Mouse (Mus musculus) adrenal gland, adult 2 months (tissue): ENCODE results near the gene Olfr739. TPM values are rescaled to one million over a fixed set of nuclear protein-coding genes. Genes with fewer than 3 reads are reported as not detected.

Experiments used
- DNase-seq: peaks from one replicate; pipeline ENCODE4 v3.0.0; 2021
- long read RNA-seq: library from polyadenylated mRNA; stranded (forward); transcript quantifications from one replicate; pipeline ENCODE4 v2.0.0, GENCODE M21; 2021
- polyA plus RNA-seq: library from polyadenylated mRNA; depleted of rRNA; stranded (reverse); fragments of >200 nt; gene quantifications from 2 replicates; pipeline ENCODE4 v1.2.3, GENCODE M21; 2012; rRNA removed
- total RNA-seq, 2 experiments: library from RNA; stranded (reverse); gene quantifications; 2 replicates each; pipeline ENCODE4 v1.2.3; 2021

Gene Olfr739
- total RNA-seq = not detected
- polyA plus RNA-seq = not detected in 2 replicates
- long read RNA-seq = 0 reads

- DNase-seq = no peak
Measured at GRCm38 (mm10) chr14:50418326-50418725, at the start of gene Olfr739. Gene Olfr739 (plus strand): TSS chr14:50418626.

DNA sequence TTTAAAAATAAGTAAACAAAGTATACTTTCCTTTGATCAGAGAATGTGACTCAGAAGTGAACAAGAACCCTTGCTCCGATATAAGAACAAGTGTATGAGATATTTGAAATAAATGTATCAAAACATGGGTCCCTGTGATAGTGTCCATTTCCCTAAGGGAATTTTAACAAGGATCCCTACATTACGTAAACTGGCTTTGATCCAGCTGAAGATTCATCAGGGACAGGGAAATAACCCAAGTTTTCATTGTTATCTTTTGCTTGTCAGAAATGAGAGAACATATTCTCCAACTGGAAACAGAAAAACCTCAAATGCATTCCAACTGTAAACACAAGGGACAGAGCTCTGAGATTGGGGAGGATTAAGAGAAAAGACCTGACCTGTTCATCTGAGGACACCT lies 37.6 kb upstream of the Olfr739 start, which contains the start of gene Olfr736:
Olfr736 (plus strand) TSS at position 301 of the 400 bp plus-strand sequence.
- DNase-seq = no peak

DNA sequence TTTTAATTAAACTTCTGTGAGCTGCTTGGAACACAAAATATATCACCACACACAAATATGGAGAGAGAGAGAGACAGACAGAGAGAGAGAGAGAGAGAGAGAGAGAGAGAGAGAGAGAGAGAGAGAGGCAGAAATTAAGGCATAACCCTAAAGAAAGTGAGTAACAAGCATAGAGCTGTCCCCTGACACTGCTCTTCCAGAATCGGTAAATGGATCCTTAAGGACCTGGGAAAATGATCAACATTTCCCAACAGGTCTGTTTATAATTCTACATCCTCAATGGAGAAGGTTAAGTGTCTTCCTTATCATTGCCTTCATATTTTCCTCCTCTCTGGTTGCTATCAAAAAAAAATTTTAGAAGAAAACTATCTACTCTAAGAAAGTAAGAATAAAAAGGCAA lies 11.2 kb upstream of the Olfr739 start, which contains the start of gene Olfr738:
Olfr738 (plus strand) TSS at position 301 of the 400 bp plus-strand sequence.
- DNase-seq = no peak

DNA sequence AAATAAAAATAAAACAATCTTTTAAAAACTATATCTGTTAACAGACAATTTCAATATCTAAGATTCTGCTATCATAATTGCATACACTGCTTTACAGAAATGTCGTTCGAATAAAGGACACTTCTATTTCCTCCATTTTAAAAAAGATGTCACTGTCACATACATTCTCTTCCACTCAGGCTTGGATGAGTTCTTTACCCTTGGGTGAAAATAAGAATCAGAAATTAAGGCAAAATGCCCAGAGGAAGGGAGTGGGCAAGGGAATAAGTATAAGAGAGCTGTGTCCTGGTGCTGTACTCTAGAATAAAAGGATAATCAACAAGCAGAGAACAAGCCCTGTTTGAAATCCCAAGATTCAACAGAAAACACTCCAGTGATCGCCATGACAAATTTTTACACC lies 26.8 kb downstream of the Olfr739 start, which contains the start of gene Olfr740:
Olfr740 (plus strand) TSS at position 301 of the 400 bp plus-strand sequence.
- DNase-seq = no peak

- DNase-seq = no peak
Measured at GRCm38 (mm10) chr14:50472438-50472837, 54.0 kb downstream of the Olfr739 start, which contains the start of gene Olfr741. Gene Olfr741 (plus strand): TSS chr14:50472738.

Other genes with a start within 250 kb of the Olfr739 start
- not detected for gene Olfr730, start 230.4 kb upstream of the Olfr739 start, total RNA-seq
- gene Olfr730, start 230.4 kb upstream of the Olfr739 start, polyA plus RNA-seq = not detected in 2 replicates
- gene Olfr731, start 176.8 kb upstream of the Olfr739 start, total RNA-seq = not detected
- gene Olfr731, start 176.8 kb upstream of the Olfr739 start, polyA plus RNA-seq = not detected in 2 replicates
- under 1 TPM in 1 of 2 experiments, not detected in 1; 0.10 TPM for gene Olfr732, start 134.4 kb upstream of the Olfr739 start, total RNA-seq
- gene Olfr732, start 134.4 kb upstream of the Olfr739 start, polyA plus RNA-seq = not detected in 2 replicates
- not detected for gene Olfr733, start 117.1 kb upstream of the Olfr739 start, total RNA-seq
- not detected in 2 replicates for gene Olfr733, start 117.1 kb upstream of the Olfr739 start, polyA plus RNA-seq
- gene Olfr734, start 91.9 kb upstream of the Olfr739 start, total RNA-seq = not detected
- gene Olfr734, start 91.9 kb upstream of the Olfr739 start, polyA plus RNA-seq = not detected in 2 replicates
- under 1 TPM in 1 of 2 experiments, not detected in 1; 0.21 TPM for gene Olfr735, start 69.8 kb upstream of the Olfr739 start, total RNA-seq
- not detected in 2 replicates for gene Olfr735, start 69.8 kb upstream of the Olfr739 start, polyA plus RNA-seq
- under 1 TPM; 0.17 to 0.21 TPM for gene Tlr11, start 60.7 kb upstream of the Olfr739 start, total RNA-seq
- 0.08 and 0.11 TPM in 2 replicates for gene Tlr11, start 60.7 kb upstream of the Olfr739 start, polyA plus RNA-seq
- gene Olfr736, start 37.5 kb upstream of the Olfr739 start, total RNA-seq = not detected
- not detected in 2 replicates for gene Olfr736, start 37.5 kb upstream of the Olfr739 start, polyA plus RNA-seq
- gene Olfr738, start 11.1 kb upstream of the Olfr739 start, total RNA-seq = not detected
- gene Olfr738, start 11.1 kb upstream of the Olfr739 start, polyA plus RNA-seq = not detected in 2 replicates
- not detected for gene Olfr740, start 26.9 kb downstream of the Olfr739 start, total RNA-seq
- not detected in 2 replicates for gene Olfr740, start 26.9 kb downstream of the Olfr739 start, polyA plus RNA-seq
- not detected for gene Olfr741, start 54.1 kb downstream of the Olfr739 start, total RNA-seq
- gene Olfr741, start 54.1 kb downstream of the Olfr739 start, polyA plus RNA-seq = not detected in 2 replicates
- gene Olfr742, start 85.0 kb downstream of the Olfr739 start, total RNA-seq = not detected
- gene Olfr742, start 85.0 kb downstream of the Olfr739 start, polyA plus RNA-seq = not detected in 2 replicates
- not detected for gene Olfr743, start 103.2 kb downstream of the Olfr739 start, total RNA-seq
- gene Olfr743, start 103.2 kb downstream of the Olfr739 start, polyA plus RNA-seq = not detected in 2 replicates
- gene Olfr744, start 196.3 kb downstream of the Olfr739 start, total RNA-seq = not detected
- gene Olfr744, start 196.3 kb downstream of the Olfr739 start, polyA plus RNA-seq = not detected in 2 replicates
- gene Olfr745, start 220.8 kb downstream of the Olfr739 start, total RNA-seq = not detected
- gene Olfr745, start 220.8 kb downstream of the Olfr739 start, polyA plus RNA-seq = not detected in 2 replicates
- gene Olfr746, start 228.5 kb downstream of the Olfr739 start, total RNA-seq = not detected
- not detected in 2 replicates for gene Olfr746, start 228.5 kb downstream of the Olfr739 start, polyA plus RNA-seq